ENCODE assay signal across 28 mouse cellular contexts in the genomic region with DNA sequence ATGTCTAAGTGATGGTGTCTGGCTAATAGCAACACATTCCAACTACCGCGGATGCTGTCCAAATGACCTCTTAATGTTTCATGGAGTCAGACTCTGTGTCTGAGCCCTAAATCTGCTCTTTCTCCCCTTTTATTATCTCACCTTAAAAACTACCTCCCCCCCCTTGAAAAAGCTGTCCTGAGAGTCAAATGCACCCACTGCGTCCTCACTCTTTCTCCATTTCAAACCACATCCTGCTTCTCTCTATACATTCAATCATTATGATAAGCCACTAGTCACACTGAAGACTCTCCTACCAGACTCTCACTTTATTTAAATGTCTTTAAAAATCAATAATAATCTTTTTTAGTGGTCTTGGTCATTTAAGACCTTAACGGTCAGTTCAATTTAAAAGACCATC. TPM values are rescaled to one million over a fixed set of nuclear protein-coding genes. Genes with fewer than 3 reads are reported as not detected.
DNase-seq lines count a peak whose midpoint lies in the region; ATAC-seq lines count a peak whose summit lies in the region.
"Had no signal": no experiment of that assay in that cellular context is flagged by ENCODE, and none has a peak within 500 bp of the region (broad histone marks: within the 10 kb centered on the region; RNA-seq: fewer than 3 reads in every experiment).

No protein-coding gene starts in this region.

- peak; percentile 31 for DNase-seq in CD4-positive, CD25-positive, alpha-beta regulatory T cell, adult 2 months (ENCODE audit: low read depth, low spot score)
- DNase-seq in spleen, postnatal 36 days (ENCODE audit: low spot score in 2 of 2) = no peak
- DNase-seq in cerebellum, postnatal 25 days = no peak
- DNase-seq in cerebellum, postnatal 10 days = no peak
- DNase-seq: adrenal gland, adult 2 months; adrenal gland, postnatal 10 days; adrenal gland, postnatal 25 days; B cell, adult 2 months; cerebellum, adult 11 months; cerebellum, adult 18-20 months; cerebellum, adult 8-10 months; cerebellum, adult 9-11 months; cerebellum, postnatal 36 days; embryo, embryonic 11 days had no signal

- ATAC-seq in activated CD4-positive, CD25-positive, alpha-beta regulatory T cell, adult 4 months = peak; percentile 79
- ATAC-seq in inflammation-experienced regulatory T-cells, adult 6 months = peak; percentile 63
- ATAC-seq: forebrain, embryonic 14.5 days; forebrain, embryonic 16.5 days; Patski had no signal

RNA-seq across cellular contexts. Expression of gene A1cf, which starts 51.8 kb away (rescaled TPM):
- under 1 TPM in 1 of 2 experiments, not detected in 1; 0.13 TPM for polyA plus RNA-seq in activated CD4-positive, CD25-positive, alpha-beta regulatory T cell, adult 4 months (2017; shearing (Covaris generic))
- not detected for polyA plus RNA-seq in inflammation-experienced regulatory T-cells, adult 6 months (2017; shearing (Covaris generic))
- polyA plus RNA-seq: brain, embryonic 14.5 days; embryonic facial prominence, embryonic 11.5 days; embryonic facial prominence, embryonic 13.5 days; embryonic facial prominence, embryonic 15.5 days; erythroblast, embryonic 14.5 days; forebrain, embryonic 10.5 days; forebrain, embryonic 12.5 days; forebrain, embryonic 14.5 days; forebrain, embryonic 16.5 days; frontal cortex, adult 2 months; G1E; Patski had no signal
